Mouse (Mus musculus) neural tube, embryonic 14.5 days (tissue): Measurements from ENCODE around the gene Kri1. TPM values are rescaled to one million over a fixed set of nuclear protein-coding genes. Genes with fewer than 3 reads are reported as not detected.

ENCODE experiments used
- ATAC-seq: fragments of 200-750 bp; cut with Nextera tagmentation; 2 replicates; pipeline ENCODE4 v1.8.0; 2017; ENCODE audit warnings: low read depth, mild to moderate bottlenecking, moderate TSS enrichment, moderate library complexity
- H3K27ac ChIP-seq: fragments of 300-500 bp; sonication (generic); 2 replicates; pipeline ENCODE4 v1.5.1; 2014; ENCODE audit warnings: low read depth, mild to moderate bottlenecking, control low read depth, low read length, moderate library complexity, mixed read lengths
- H3K27me3 ChIP-seq: fragments of 300-500 bp; sonication (generic); 2 replicates; pipeline ENCODE4 v1.6.1; 2014; ENCODE audit warnings: low read length; ENCODE audit not compliant: control insufficient read depth, insufficient read depth
- H3K36me3 ChIP-seq: fragments of 300-500 bp; sonication (generic); 2 replicates; pipeline ENCODE4 v1.6.1; 2014; ENCODE audit warnings: low read length, mixed read lengths; ENCODE audit not compliant: control insufficient read depth, insufficient read depth
- H3K4me1 ChIP-seq: fragments of 300-500 bp; sonication (generic); 2 replicates; pipeline ENCODE4 v1.6.1; 2014; ENCODE audit warnings: low read length; ENCODE audit not compliant: control insufficient read depth, insufficient read depth
- H3K4me2 ChIP-seq: fragments of 300-500 bp; sonication (generic); 2 replicates; pipeline ENCODE4 v1.6.1; 2014; ENCODE audit warnings: mild to moderate bottlenecking, low read depth, low read length, control low read depth
- H3K4me3 ChIP-seq: fragments of 300-500 bp; sonication (generic); 2 replicates; pipeline ENCODE4 v1.5.1; 2014; ENCODE audit warnings: low read depth, low read length, control low read depth, mixed read lengths
- H3K9ac ChIP-seq: fragments of 300-500 bp; sonication (generic); replicated peaks from 2 replicates; pipeline ENCODE4 v1.6.1; 2014; ENCODE audit warnings: low read depth, mild to moderate bottlenecking, control low read depth, low read length, mixed read lengths
- H3K9me3 ChIP-seq: fragments of 300-500 bp; sonication (generic); 2 replicates; pipeline ENCODE4 v1.6.1; 2016; ENCODE audit warnings: low read length; ENCODE audit not compliant: control insufficient read depth
- WGBS: fragments of 180-500 bp; shearing (Covaris S2); extraction: QIAGEN DNeasy Blood & Tissue Kit; methylation state at CpG from one replicate; pipeline ENCODE4 v1.1.7; 2014; 5-methylcytosine and 5-hydroxymethylcytosine counted together
- polyA plus RNA-seq: library from polyadenylated mRNA; unstranded; fragments of >200 nt; fragmentation: Nextera tagmentation; extraction: Ambion mirVana; gene quantifications from 2 replicates; pipeline ENCODE4 v1.2.1, GENCODE M21; 2014

Gene Kri1
- polyA plus RNA-seq, 1 experiment from 2014 or later = 14.2 TPM

DNA sequence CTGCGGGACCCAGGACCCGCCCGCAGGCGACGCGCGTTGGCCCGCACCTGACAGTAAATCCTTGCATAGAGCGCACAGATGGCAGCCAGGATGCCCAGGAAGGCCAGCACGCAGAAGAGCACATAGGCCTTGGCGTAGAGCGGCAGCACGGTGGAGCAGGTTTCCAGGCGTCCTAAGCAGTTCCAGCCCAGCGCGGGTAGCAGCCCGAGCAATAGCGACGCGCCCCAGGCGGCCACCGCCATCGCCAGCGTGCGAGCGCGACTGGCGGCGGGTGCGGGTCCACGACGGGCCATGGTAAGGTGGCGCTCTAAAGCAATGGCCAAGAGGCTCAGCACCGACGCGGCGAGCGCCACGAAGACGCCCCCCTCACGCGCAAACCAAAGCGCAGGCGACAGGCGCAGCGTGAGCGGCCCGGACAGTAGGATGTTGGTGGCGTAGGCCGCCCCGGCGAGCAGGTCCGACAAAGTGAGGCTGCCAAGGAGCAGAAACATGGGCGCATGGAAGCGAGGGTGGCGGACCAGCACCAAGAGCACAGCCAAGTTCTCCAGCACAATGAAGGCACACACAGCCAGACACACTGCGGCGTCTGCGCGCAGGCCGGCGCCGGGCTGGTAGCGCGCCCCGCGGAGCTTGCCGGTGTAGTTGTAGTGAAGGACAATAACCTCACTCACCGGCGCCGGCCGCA lies 43.2 kb downstream of the Kri1 start:
- peaks cover 12% of the 10 kb centered on the region for H3K4me1 ChIP-seq
- H3K36me3 ChIP-seq = no peaks in the 10 kb centered on the region
- ATAC-seq = peak; percentile 75
- peaks cover 42% of the 10 kb centered on the region for H3K27me3 ChIP-seq
- no peaks in the 10 kb centered on the region for H3K9me3 ChIP-seq
- under 1% methylated on average over 70 of the region's 72 CpGs for WGBS
- peak overlapping the region; percentile 74 for H3K4me2 ChIP-seq
- peak overlapping the region; percentile 41 for H3K4me3 ChIP-seq
- peak overlapping the region; percentile 64 for H3K27ac ChIP-seq
- H3K9ac ChIP-seq = peak overlapping the region; percentile 60

DNA sequence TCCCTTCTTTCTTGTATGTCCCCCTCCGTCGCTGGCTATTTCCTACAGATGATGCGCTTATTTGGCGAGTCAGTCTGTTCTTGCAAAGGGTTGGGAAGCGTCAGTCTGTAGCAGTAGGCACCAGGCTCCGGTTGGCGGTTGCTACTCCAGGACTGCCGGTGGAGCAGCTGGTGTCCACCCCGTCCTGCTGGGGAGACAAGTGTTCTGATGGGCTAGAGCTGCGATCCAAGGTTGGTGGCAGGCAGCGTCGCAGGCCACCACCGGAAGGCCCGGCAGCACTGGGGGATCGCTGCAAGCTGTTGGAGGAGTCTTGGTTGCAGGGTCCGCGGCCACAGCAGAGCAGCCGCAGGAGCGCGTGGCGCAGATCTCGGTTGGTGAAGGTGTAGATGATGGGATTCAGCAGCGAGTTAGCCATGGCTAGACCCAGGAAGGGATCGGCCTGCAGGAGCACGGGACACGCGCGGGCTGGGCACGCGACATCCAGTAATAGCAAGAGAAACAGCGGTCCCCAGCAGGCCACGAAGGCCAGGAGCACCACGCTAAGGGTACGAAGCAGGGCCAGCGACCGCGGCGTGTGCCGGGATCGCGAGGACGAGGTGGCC lies 43.8 kb downstream of the Kri1 start:
- Histone ChIP-seq H3K4me2 (peak overlapping the region; percentile 74), H3K9me3 (no peaks in the 10 kb centered on the region), H3K4me3 (peak overlapping the region; percentile 41), H3K27ac (peak overlapping the region; percentile 64), H3K27me3 (peaks cover 40% of the 10 kb centered on the region), H3K4me1 (peaks cover 12% of the 10 kb centered on the region), H3K36me3 (no peaks in the 10 kb centered on the region), H3K9ac (peak overlapping the region; percentile 60)
- ATAC-seq = peak; percentile 8; the same call in 1 of the 2 replicates
- WGBS = 4% methylated on average over 42 of the region's 42 CpGs

DNA sequence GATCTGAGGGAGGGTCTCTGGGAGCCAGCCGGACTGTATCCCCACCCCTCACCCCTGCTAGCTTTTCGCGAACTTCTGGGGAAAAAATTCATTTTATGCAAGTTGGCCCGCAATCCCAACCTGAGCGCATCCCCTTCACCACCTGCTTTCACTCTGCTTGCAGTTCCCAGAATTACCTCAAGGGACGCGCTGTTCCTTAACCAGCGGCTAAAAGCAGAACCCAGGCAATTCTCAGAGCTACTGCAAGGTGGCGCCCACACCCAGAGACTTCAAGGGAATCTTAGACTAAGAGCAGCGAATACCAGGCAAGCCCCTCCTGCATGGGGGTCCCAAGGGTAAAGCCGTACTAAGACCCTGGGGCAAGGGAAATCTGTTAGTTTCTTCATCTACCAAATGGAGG lies 46.4 kb downstream of the Kri1 start:
- Histone ChIP-seq H3K4me2 (no peak overlapping the region), H3K4me3 (no peak overlapping the region), H3K27me3 (peaks cover 23% of the 10 kb centered on the region), H3K36me3 (no peaks in the 10 kb centered on the region), H3K9ac (no peak overlapping the region), H3K4me1 (peaks cover 26% of the 10 kb centered on the region), H3K9me3 (no peaks in the 10 kb centered on the region), H3K27ac (no peak overlapping the region)
- no peak for ATAC-seq
- 3% methylated on average over 11 of the region's 11 CpGs for WGBS

DNA sequence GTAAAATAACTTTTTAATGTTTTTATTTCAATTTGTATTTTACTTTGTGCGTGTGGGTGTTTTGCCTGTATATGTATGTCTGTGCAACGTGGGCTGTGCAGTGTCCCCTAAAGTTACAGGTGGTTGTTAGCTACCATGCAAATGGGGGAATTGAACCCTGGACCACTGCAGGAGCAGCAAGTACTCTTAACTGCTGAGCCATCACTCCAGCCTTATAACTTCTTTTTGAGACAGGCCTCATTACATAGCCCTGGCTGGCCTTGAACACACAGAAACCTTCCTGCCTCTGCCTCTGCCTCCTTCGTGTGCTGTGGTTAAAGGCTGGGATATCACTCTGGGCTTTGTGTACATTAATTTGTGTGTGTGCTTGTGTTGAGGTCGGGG lies 48.3 kb downstream of the Kri1 start:
- 36% methylated on average over 4 of the region's 4 CpGs for WGBS
- Histone ChIP-seq H3K4me2 (peak overlapping the region; percentile 85), H3K27me3 (peaks cover 7% of the 10 kb centered on the region; the same call in 1 of the 2 replicates), H3K4me1 (peaks cover 19% of the 10 kb centered on the region), H3K9ac (peak overlapping the region; percentile 94), H3K9me3 (no peaks in the 10 kb centered on the region), H3K27ac (no peak overlapping the region), H3K36me3 (peaks cover 5% of the 10 kb centered on the region; the same call in 1 of the 2 replicates), H3K4me3 (peak overlapping the region; percentile 90)
- ATAC-seq = no peak

DNA sequence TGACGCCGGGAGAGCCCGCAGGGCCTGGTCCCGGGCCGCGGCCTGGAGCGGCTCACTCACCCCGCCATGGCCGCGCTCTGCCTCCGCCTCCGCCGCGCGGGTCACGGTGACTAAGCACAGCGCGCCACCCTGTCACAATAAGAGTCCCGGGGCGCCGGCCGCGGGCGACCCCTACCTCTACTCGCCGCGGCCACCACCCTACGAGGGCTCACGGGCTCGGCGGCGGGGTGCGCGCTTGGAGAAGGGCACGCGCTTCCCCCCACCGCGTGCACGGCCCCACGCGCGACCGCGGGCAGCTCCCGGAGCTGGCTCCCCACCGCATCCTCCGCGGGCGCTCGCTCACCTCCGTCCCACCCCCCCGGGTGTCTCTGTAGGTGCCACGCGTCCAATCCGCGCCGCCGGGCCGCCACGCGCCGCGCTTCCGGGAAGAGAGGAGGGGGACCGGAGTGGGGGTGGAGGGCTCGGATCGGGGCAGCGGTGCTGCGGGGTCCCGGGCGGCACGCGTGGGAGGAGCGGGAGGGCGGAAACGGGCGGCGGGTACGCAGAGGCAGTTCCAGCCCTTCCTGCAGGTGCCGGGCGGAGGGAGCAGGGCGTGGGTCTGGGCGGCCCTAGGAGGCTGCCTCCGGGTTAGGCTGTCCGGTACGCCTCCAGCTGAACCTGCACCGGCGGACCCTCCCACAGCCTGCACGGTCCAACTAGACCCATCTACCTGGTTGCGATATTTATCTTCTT lies 48.9 kb downstream of the Kri1 start, which contains the start of gene Keap1:
Keap1 (minus strand) TSS at position 629 of the 732 bp plus-strand sequence.
- Histone ChIP-seq H3K27me3 (peaks cover 3% of the 10 kb centered on the region; the same call in 1 of the 2 replicates), H3K36me3 (peaks cover 6% of the 10 kb centered on the region), H3K27ac (peak within 1 kb of the TSS; percentile 91), H3K4me1 (peaks cover 13% of the 10 kb centered on the region), H3K9me3 (no peaks in the 10 kb centered on the region), H3K4me2 (peak within 1 kb of the TSS; percentile 85), H3K4me3 (peak within 1 kb of the TSS; percentile 90), H3K9ac (peak within 1 kb of the TSS; percentile 94)
- under 1% methylated on average over 83 of the region's 90 CpGs for WGBS
- ATAC-seq = peak; percentile 88

DNA sequence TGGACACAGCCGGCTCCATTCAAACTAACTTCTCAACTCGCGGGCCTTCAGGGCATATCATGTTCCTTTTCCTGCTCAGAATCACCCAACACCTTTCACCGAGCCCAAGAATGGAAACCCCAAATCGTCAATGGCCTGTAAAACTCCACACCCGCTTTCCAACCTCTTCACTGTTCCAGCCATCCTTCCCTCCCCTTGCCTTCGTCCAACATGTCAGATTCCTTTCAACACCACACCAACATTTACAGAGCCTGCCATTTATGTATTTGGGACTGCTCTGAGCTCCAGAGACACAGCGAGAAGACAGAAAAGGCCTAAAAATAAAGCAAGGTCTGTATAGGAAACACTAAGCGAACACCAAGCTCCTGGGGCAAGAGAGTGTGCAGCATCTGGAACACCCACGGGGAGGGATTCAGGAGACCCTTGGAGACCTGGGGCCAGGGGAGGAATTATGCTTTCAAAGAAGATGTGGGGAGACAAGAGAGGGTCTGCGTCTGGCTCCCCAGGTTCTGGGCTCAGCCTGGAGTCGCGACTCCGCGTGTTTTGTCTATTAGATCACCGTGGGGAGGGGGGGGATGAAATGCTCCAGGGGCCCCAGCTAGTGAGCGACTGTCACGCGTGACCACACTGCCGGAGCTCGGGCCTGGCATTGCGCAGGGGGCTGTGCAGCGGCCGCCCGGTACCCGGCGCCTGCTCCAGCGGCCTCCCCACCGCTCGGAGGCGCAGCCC lies 49.6 kb downstream of the Kri1 start:
- peak; percentile 13 for ATAC-seq
- peak overlapping the region; percentile 94 for H3K9ac ChIP-seq
- peaks cover 13% of the 10 kb centered on the region for H3K36me3 ChIP-seq
- no peaks in the 10 kb centered on the region for H3K9me3 ChIP-seq
- peak overlapping the region; percentile 85 for H3K4me2 ChIP-seq
- H3K27me3 ChIP-seq = peaks cover 2% of the 10 kb centered on the region; the same call in 1 of the 2 replicates
- peak overlapping the region; percentile 91 for H3K27ac ChIP-seq
- WGBS = under 1% methylated on average over 30 of the region's 31 CpGs
- peak overlapping the region; percentile 90 for H3K4me3 ChIP-seq
- H3K4me1 ChIP-seq = peaks cover 13% of the 10 kb centered on the region

DNA sequence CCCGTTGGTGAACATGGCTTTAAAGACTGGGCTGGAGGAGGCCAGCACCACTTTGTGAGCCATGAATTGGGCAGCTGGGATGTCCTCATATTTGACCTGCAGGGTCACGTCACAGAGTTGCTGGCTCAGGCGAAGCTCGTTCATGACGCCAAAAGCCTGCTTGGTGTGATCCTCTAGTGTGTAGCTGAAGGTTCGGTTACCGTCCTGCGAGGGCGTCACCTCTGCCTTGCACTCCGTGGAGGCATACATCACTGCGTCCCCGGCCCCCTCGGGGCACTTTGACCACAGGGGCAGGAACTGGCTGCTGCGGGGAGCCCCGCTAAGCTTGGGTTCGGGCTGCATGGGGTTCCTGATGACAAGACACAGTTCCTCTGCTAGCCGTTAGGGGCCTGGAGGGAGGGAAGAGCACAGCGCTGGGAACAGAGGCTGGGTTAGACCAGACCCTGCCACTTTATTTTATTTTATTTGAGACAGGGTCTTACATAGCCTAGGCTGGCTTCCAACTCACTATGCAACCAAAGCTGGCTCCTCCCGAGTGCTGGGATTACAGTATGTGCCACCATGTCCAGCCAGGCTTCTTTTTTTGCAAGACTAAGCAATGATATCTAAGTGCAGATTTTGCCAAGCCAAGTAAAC lies 50.3 kb downstream of the Kri1 start:
- peak overlapping the region; percentile 94 for H3K9ac ChIP-seq
- no peaks in the 10 kb centered on the region for H3K27me3 ChIP-seq
- peaks cover 13% of the 10 kb centered on the region for H3K4me1 ChIP-seq
- peak; percentile 26; the same call in 1 of the 2 replicates for ATAC-seq
- no peaks in the 10 kb centered on the region for H3K9me3 ChIP-seq
- H3K4me2 ChIP-seq = peak overlapping the region; percentile 85
- peak overlapping the region; percentile 90 for H3K4me3 ChIP-seq
- WGBS = 20% methylated on average over 19 of the region's 19 CpGs
- peak overlapping the region; percentile 91 for H3K27ac ChIP-seq
- peaks cover 13% of the 10 kb centered on the region for H3K36me3 ChIP-seq

DNA sequence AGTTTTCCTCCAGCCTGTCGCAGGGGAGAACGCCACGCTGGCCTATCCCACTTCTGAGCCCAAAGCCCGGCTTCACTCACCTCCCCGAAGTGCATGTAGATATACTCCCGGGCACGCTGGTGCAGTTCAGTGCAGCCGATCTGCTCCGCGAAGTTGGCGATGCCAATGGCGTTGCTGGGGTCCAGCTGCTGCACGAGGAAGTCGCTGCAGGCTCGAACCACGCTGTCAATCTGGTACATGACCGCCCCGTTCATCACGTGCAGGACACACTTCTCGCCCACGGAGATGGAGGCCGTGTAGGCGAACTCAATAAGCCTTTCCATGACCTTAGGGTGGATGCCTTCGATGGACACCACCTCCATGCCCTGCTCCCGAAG lies 50.8 kb downstream of the Kri1 start:
- Histone ChIP-seq H3K9ac (peak overlapping the region; percentile 94; the same call in 1 of the 2 replicates), H3K36me3 (peaks cover 14% of the 10 kb centered on the region), H3K27me3 (no peaks in the 10 kb centered on the region), H3K4me2 (peak overlapping the region; percentile 85), H3K4me3 (peak overlapping the region; percentile 90; the same call in 1 of the 2 replicates), H3K4me1 (peaks cover 13% of the 10 kb centered on the region), H3K9me3 (no peaks in the 10 kb centered on the region), H3K27ac (no peak overlapping the region)
- 82% methylated on average over 25 of the region's 25 CpGs for WGBS
- no peak for ATAC-seq
